Mouse (Mus musculus) ES-E14 (cell line): Measurements from ENCODE around the gene Zcchc24. TPM values are rescaled to one million over a fixed set of nuclear protein-coding genes. Genes with fewer than 3 reads are reported as not detected.
A peak's percentile ranks its signal among the peaks of the same experiment; 100 is the strongest.

Experiments
- DNase-seq: peaks from one replicate; pipeline ENCODE4 v3.0.0-alpha.2; 2013; ENCODE audit warnings: low read depth, low spot score
- H3K27ac ChIP-seq: 2 replicates; pipeline ENCODE4 v1.5.1; 2012; ENCODE audit warnings: low read depth, mild to moderate bottlenecking, low read length, moderate library complexity, mixed read lengths; ENCODE audit not compliant: poor library complexity, insufficient read depth, severe bottlenecking
- H3K36me3 ChIP-seq: 2 replicates; pipeline ENCODE4 v1.6.1; 2012; ENCODE audit warnings: mild to moderate bottlenecking, low read length, moderate library complexity, mixed read lengths; ENCODE audit not compliant: control insufficient read depth, poor library complexity, insufficient read depth, severe bottlenecking
- H3K4me1 ChIP-seq, 2 experiments: fragments of 150-350 bp in 1 of 2; sonication (generic) in 1 of 2; 2 replicates each; pipeline ENCODE4 v1.6.1; 2012; ENCODE audit warnings: low read length in 2 of 2, mild to moderate bottlenecking in 1 of 2, mixed read lengths in 1 of 2; ENCODE audit not compliant: control insufficient read depth in 2 of 2, insufficient read depth in 2 of 2, poor library complexity in 1 of 2
- H3K4me3 ChIP-seq, 2 experiments: fragments of 150-350 bp in 1 of 2; sonication (generic) in 1 of 2; 2 replicates each; pipeline ENCODE4 v1.5.1; 2012; ENCODE audit warnings: low read length in 2 of 2, low read depth in 1 of 2, mild to moderate bottlenecking in 1 of 2, mixed read lengths in 1 of 2; ENCODE audit not compliant: insufficient read depth in 1 of 2, poor library complexity in 1 of 2, severe bottlenecking in 1 of 2
- H3K9ac ChIP-seq: 2 replicates; pipeline ENCODE4 v1.6.1; 2012; ENCODE audit warnings: low read depth, mild to moderate bottlenecking, low read length, mixed read lengths; ENCODE audit not compliant: poor library complexity, insufficient read depth, severe bottlenecking
- H3K9me3 ChIP-seq: fragments of 150-350 bp; sonication (generic); 2 replicates; pipeline ENCODE4 v1.6.1; 2012; ENCODE audit warnings: low read depth, mild to moderate bottlenecking, low read length; ENCODE audit not compliant: control insufficient read depth, insufficient read depth
- CHD2 ChIP-seq: IDR thresholded peaks from 2 replicates; pipeline ENCODE4 v1.6.1; 2014; ENCODE audit warnings: mild to moderate bottlenecking, low read depth, low read length, inconsistent platforms
- HCFC1 ChIP-seq: IDR thresholded peaks from 2 replicates; pipeline ENCODE4 v1.6.1; 2012; ENCODE audit warnings: low read length, inconsistent platforms, borderline replicate concordance; ENCODE audit not compliant: insufficient read depth
- MAFK ChIP-seq: IDR thresholded peaks from 2 replicates; pipeline ENCODE4 v1.6.1; 2014; ENCODE audit warnings: mild to moderate bottlenecking, low read depth, low read length, inconsistent platforms; ENCODE audit not compliant: insufficient read depth
- ZC3H11A ChIP-seq: IDR thresholded peaks from 2 replicates; pipeline ENCODE4 v1.6.1; 2012; ENCODE audit warnings: low read depth, mild to moderate bottlenecking, inconsistent platforms, low read length, borderline replicate concordance
- ZNF384 ChIP-seq: IDR thresholded peaks from 2 replicates; pipeline ENCODE4 v1.6.1; 2012; ENCODE audit warnings: low read depth, low read length, inconsistent platforms
- in situ Hi-C, 2 experiments: fragments of 600-800 bp; cut with MboI; formaldehyde crosslinking; loops; one replicate each; pipeline ENCODE4 v1.15.1; 2025; ENCODE audit warnings: low sequenced_read_pairs in 2 of 2, inconsistent platforms in 1 of 2; ENCODE audit not compliant: unreplicated experiment in 2 of 2
- total RNA-seq: library from RNA; depleted of rRNA; stranded (reverse); fragments of 300-350 nt; gene quantifications from 2 replicates; pipeline ENCODE4 v1.2.3, GENCODE M21; 2012

Zcchc24 gene
- total RNA-seq, 1 experiment: 4.1 TPM

GRCm38 (mm10) chr14:25720962-25721707 lies 47.7 kb downstream of the Zcchc24 start:
- Histone ChIP-seq H3K9ac (no peak overlapping the region), H3K36me3 (no peaks in the 10 kb centered on the region), H3K27ac (no peak overlapping the region), H3K9me3 (no peaks in the 10 kb centered on the region), H3K4me3 (no peak overlapping the region), H3K4me1 (peaks cover 3 to 23% of the 10 kb centered on the region in 2 experiments; a peak in 1 of 4 replicates)
- in situ Hi-C loops: no loop called here
- no peak for DNase-seq
- TF ChIP-seq MAFK: no peak
- TF ChIP-seq HCFC1: no peak
- TF ChIP-seq CHD2: no peak
- TF ChIP-seq ZC3H11A: no peak
- no peak for TF ChIP-seq ZNF384

DNA sequence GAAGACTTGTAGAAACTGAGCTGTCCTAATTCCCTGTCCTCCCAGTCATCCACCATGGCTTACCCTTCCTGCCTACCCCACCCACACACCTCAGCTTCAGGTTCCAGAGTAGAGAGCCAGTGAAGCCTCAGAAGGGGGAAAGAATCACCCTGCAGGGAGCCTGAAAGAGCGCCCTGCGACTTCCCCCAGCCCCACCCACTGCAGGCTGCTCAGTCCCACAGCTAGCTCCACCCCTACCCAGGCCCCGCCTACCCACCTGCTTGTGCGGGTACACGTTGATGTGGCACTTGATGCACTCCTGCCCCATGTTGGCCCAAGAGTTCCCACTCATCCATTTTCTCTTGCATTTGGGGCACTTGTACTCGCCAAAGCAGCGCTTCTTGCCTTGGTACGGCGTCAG lies 49.5 kb downstream of the Zcchc24 start:
- Histone ChIP-seq H3K4me1 (peaks cover 3 to 19% of the 10 kb centered on the region in 2 experiments; a peak in 1 of 4 replicates), H3K9ac (peak overlapping the region; percentile 30; the same call in 1 of the 2 replicates), H3K27ac (no peak overlapping the region), H3K9me3 (no peaks in the 10 kb centered on the region), H3K36me3 (peaks cover 4% of the 10 kb centered on the region; the same call in 1 of the 2 replicates), H3K4me3 (peak overlapping the region in 1 of 2 experiments; percentile 46; a peak in 1 of 4 replicates)
- DNase-seq: peak; percentile 72
- in situ Hi-C loops: no loop called here
- no peak for TF ChIP-seq HCFC1
- TF ChIP-seq ZC3H11A: no peak
- TF ChIP-seq ZNF384: no peak
- TF ChIP-seq CHD2: no peak
- TF ChIP-seq MAFK: no peak

- Histone ChIP-seq H3K9me3 (no peaks in the 10 kb centered on the region), H3K4me3 (no peak overlapping the region), H3K36me3 (peaks cover 4% of the 10 kb centered on the region; the same call in 1 of the 2 replicates), H3K9ac (no peak overlapping the region), H3K4me1 (peaks cover 3 to 19% of the 10 kb centered on the region in 2 experiments; a peak in 1 of 4 replicates), H3K27ac (no peak overlapping the region)
- in situ Hi-C loops: no loop called here
- DNase-seq: no peak
- TF ChIP-seq CHD2: no peak
- no peak for TF ChIP-seq HCFC1
- no peak for TF ChIP-seq ZNF384
- no peak for TF ChIP-seq ZC3H11A
- TF ChIP-seq MAFK: no peak
Observed at GRCm38 (mm10) chr14:25718471-25718870, 50.4 kb downstream of the Zcchc24 start.

DNA sequence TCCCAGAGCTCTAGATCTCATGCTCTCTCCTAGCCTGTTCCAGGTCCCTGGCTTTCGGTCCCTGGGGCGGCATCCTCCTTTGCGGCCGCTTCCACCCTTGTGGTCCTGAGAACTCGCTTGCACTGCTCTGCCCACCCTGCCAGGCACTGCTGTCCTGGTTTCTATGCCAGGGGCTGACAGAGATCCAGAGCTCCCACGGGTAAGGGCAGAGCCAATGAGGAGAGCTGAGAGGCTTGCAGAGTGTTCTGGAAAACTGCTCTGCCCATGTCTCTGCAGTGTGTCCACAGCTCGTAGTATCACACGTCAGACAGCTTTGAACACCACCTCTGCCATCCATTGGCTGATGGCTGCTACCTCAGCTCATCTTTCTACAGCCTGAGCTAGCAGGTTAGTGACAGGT lies 51.1 kb downstream of the Zcchc24 start:
- no peak for DNase-seq
- Histone ChIP-seq H3K4me3 (no peak overlapping the region), H3K4me1 (peaks cover 3 to 19% of the 10 kb centered on the region in 2 experiments; a peak in 1 of 4 replicates), H3K9ac (no peak overlapping the region), H3K27ac (no peak overlapping the region), H3K9me3 (no peaks in the 10 kb centered on the region), H3K36me3 (peaks cover 4% of the 10 kb centered on the region; the same call in 1 of the 2 replicates)
- in situ Hi-C loops: no loop called here
- no peak for TF ChIP-seq HCFC1
- TF ChIP-seq MAFK: no peak
- no peak for TF ChIP-seq CHD2
- TF ChIP-seq ZNF384: no peak
- no peak for TF ChIP-seq ZC3H11A

- Histone ChIP-seq H3K27ac (no peak overlapping the region), H3K9ac (no peak overlapping the region), H3K4me1 (peaks cover 3 to 19% of the 10 kb centered on the region in 2 experiments; a peak in 1 of 4 replicates), H3K36me3 (peaks cover 4% of the 10 kb centered on the region; the same call in 1 of the 2 replicates), H3K4me3 (no peak overlapping the region), H3K9me3 (no peaks in the 10 kb centered on the region)
- no peak for DNase-seq
- in situ Hi-C loops: no loop called here
- TF ChIP-seq ZC3H11A (no peak), MAFK (no peak), HCFC1 (no peak), CHD2 (no peak), ZNF384 (no peak)
Observed at GRCm38 (mm10) chr14:25716528-25716927, 52.3 kb downstream of the Zcchc24 start.
